Mouse (Mus musculus): ENCODE measurements around the gene Btrc. TPM values are rescaled to one million over a fixed set of nuclear protein-coding genes. Genes with fewer than 3 reads are reported as not detected.

The Btrc gene
- polyA plus RNA-seq, 1 experiment from 2014 or later = 49.1 TPM

GRCm38 (mm10) chr19:45447886-45448285, 84.4 kb downstream of the Btrc start:
- peaks cover 57% of the 10 kb centered on the region for H3K4me1 ChIP-seq
- H3K27ac ChIP-seq = peak overlapping the region; percentile 99
- WGBS (ENCODE audit: insufficient replicate concordance) = 95% methylated on average over 1 of the region's 1 CpGs

GRCm38 (mm10) chr19:45454391-45454790, 90.9 kb downstream of the Btrc start:
- Histone ChIP-seq H3K27ac (no peak overlapping the region), H3K36me3 (peaks cover 58% of the 10 kb centered on the region), H3K4me3 (no peak overlapping the region), H3K4me1 (peaks cover 12% of the 10 kb centered on the region), H3K9me3 (replicated peaks) (no peaks in the 10 kb centered on the region), H3K4me2 (no peak overlapping the region), H3K9ac (no peak overlapping the region), H3K27me3 (replicated peaks) (no peaks in the 10 kb centered on the region)
- ATAC-seq = no peak
- WGBS (ENCODE audit: insufficient replicate concordance) = 95% methylated on average over 3 of the region's 3 CpGs

More at GRCm38 (mm10) chr19:45447886-45448285, 84.4 kb downstream of the Btrc start:
- ATAC-seq = no peak
- no peaks in the 10 kb centered on the region for H3K9me3 ChIP-seq (replicated peaks)
- no peaks in the 10 kb centered on the region for H3K27me3 ChIP-seq (replicated peaks)
- peaks cover 22% of the 10 kb centered on the region for H3K36me3 ChIP-seq
- peak overlapping the region; percentile 71 for H3K4me2 ChIP-seq
- peak overlapping the region; percentile 65 for H3K4me3 ChIP-seq
- peak overlapping the region; percentile 83 for H3K9ac ChIP-seq

GRCm38 (mm10) chr19:45456896-45457295, 93.4 kb downstream of the Btrc start:
- Histone ChIP-seq H3K36me3 (peaks cover 69% of the 10 kb centered on the region), H3K9me3 (replicated peaks) (no peaks in the 10 kb centered on the region), H3K4me2 (no peak overlapping the region), H3K4me1 (peaks cover 9% of the 10 kb centered on the region; the same call in 1 of the 2 replicates), H3K4me3 (no peak overlapping the region), H3K27me3 (replicated peaks) (no peaks in the 10 kb centered on the region), H3K27ac (no peak overlapping the region), H3K9ac (no peak overlapping the region)
- no peak for ATAC-seq
- WGBS (ENCODE audit: insufficient replicate concordance) = 89% methylated on average over 7 of the region's 7 CpGs

GRCm38 (mm10) chr19:45458702-45459101, 95.2 kb downstream of the Btrc start:
- no peak for ATAC-seq
- Histone ChIP-seq H3K36me3 (peaks cover 64% of the 10 kb centered on the region), H3K27ac (no peak overlapping the region), H3K9me3 (replicated peaks) (no peaks in the 10 kb centered on the region), H3K9ac (no peak overlapping the region), H3K4me1 (peaks cover 9% of the 10 kb centered on the region; the same call in 1 of the 2 replicates), H3K4me2 (no peak overlapping the region), H3K4me3 (no peak overlapping the region), H3K27me3 (replicated peaks) (no peaks in the 10 kb centered on the region)
- WGBS (ENCODE audit: insufficient replicate concordance) = 74% methylated on average over 7 of the region's 7 CpGs

GRCm38 (mm10) chr19:45459931-45460665, 96.6 kb downstream of the Btrc start:
- no peaks in the 10 kb centered on the region for H3K9me3 ChIP-seq (replicated peaks)
- H3K4me3 ChIP-seq = no peak overlapping the region
- ATAC-seq = no peak
- H3K27me3 ChIP-seq (replicated peaks) = no peaks in the 10 kb centered on the region
- H3K4me2 ChIP-seq = no peak overlapping the region
- WGBS (ENCODE audit: insufficient replicate concordance) = 82% methylated on average over 9 of the region's 9 CpGs
- no peak overlapping the region for H3K27ac ChIP-seq
- peaks cover 9% of the 10 kb centered on the region; the same call in 1 of the 2 replicates for H3K4me1 ChIP-seq
- no peak overlapping the region for H3K9ac ChIP-seq
- H3K36me3 ChIP-seq = peaks cover 57% of the 10 kb centered on the region

- Histone ChIP-seq H3K4me1 (peaks cover 9% of the 10 kb centered on the region; the same call in 1 of the 2 replicates), H3K4me2 (no peak overlapping the region), H3K4me3 (no peak overlapping the region), H3K9me3 (replicated peaks) (no peaks in the 10 kb centered on the region), H3K36me3 (peaks cover 60% of the 10 kb centered on the region), H3K27ac (no peak overlapping the region), H3K27me3 (replicated peaks) (no peaks in the 10 kb centered on the region), H3K9ac (no peak overlapping the region)
- WGBS (ENCODE audit: insufficient replicate concordance) = 76% methylated on average over 10 of the region's 10 CpGs
- ATAC-seq = no peak
Measured at GRCm38 (mm10) chr19:45460749-45461736, 97.5 kb downstream of the Btrc start.

GRCm38 (mm10) chr19:45469760-45470159, 106.2 kb downstream of the Btrc start:
- H3K4me3 ChIP-seq = no peak overlapping the region
- H3K36me3 ChIP-seq = peaks cover 53% of the 10 kb centered on the region
- H3K4me2 ChIP-seq = no peak overlapping the region
- ATAC-seq = no peak
- H3K27me3 ChIP-seq (replicated peaks) = no peaks in the 10 kb centered on the region
- no peak overlapping the region for H3K27ac ChIP-seq
- 94% methylated on average over 5 of the region's 5 CpGs for WGBS (ENCODE audit: insufficient replicate concordance)
- 0 out of 2 replicates have a peak, but pooled peaks cover 4% of the 10 kb centered on the region for H3K4me1 ChIP-seq
- H3K9ac ChIP-seq = no peak overlapping the region
- no peaks in the 10 kb centered on the region for H3K9me3 ChIP-seq (replicated peaks)

- Histone ChIP-seq H3K27ac (no peak overlapping the region), H3K4me2 (no peak overlapping the region), H3K9ac (no peak overlapping the region), H3K36me3 (peaks cover 50% of the 10 kb centered on the region), H3K27me3 (replicated peaks) (no peaks in the 10 kb centered on the region), H3K4me3 (no peak overlapping the region), H3K9me3 (replicated peaks) (no peaks in the 10 kb centered on the region), H3K4me1 (0 out of 2 replicates have a peak, but pooled peaks cover 4% of the 10 kb centered on the region)
- 84% methylated on average over 11 of the region's 11 CpGs for WGBS (ENCODE audit: insufficient replicate concordance)
- no peak for ATAC-seq
Measured at GRCm38 (mm10) chr19:45472691-45473520, 109.4 kb downstream of the Btrc start.

- Histone ChIP-seq H3K9me3 (replicated peaks) (no peaks in the 10 kb centered on the region), H3K9ac (no peak overlapping the region), H3K36me3 (peaks cover 45% of the 10 kb centered on the region), H3K27ac (no peak overlapping the region), H3K4me3 (no peak overlapping the region), H3K4me1 (0 out of 2 replicates have a peak, but pooled peaks cover 4% of the 10 kb centered on the region), H3K4me2 (no peak overlapping the region), H3K27me3 (replicated peaks) (no peaks in the 10 kb centered on the region)
- 69% methylated on average over 4 of the region's 4 CpGs for WGBS (ENCODE audit: insufficient replicate concordance)
- no peak for ATAC-seq
Measured at GRCm38 (mm10) chr19:45474686-45475085, 111.2 kb downstream of the Btrc start.

GRCm38 (mm10) chr19:45475928-45476553, 112.5 kb downstream of the Btrc start:
- Histone ChIP-seq H3K27ac (no peak overlapping the region), H3K27me3 (replicated peaks) (no peaks in the 10 kb centered on the region), H3K36me3 (peaks cover 41% of the 10 kb centered on the region), H3K9ac (no peak overlapping the region), H3K4me3 (no peak overlapping the region), H3K4me2 (no peak overlapping the region), H3K9me3 (replicated peaks) (no peaks in the 10 kb centered on the region), H3K4me1 (0 out of 2 replicates have a peak, but pooled peaks cover 4% of the 10 kb centered on the region)
- WGBS (ENCODE audit: insufficient replicate concordance) = 86% methylated on average over 24 of the region's 24 CpGs
- no peak for ATAC-seq

GRCm38 (mm10) chr19:45479548-45479947, 116.0 kb downstream of the Btrc start:
- Histone ChIP-seq H3K36me3 (peaks cover 28% of the 10 kb centered on the region), H3K9me3 (replicated peaks) (no peaks in the 10 kb centered on the region), H3K27me3 (replicated peaks) (no peaks in the 10 kb centered on the region), H3K4me1 (no peaks in the 10 kb centered on the region), H3K27ac (no peak overlapping the region), H3K4me3 (no peak overlapping the region), H3K9ac (no peak overlapping the region), H3K4me2 (no peak overlapping the region)
- no peak for ATAC-seq
- 87% methylated on average over 6 of the region's 6 CpGs for WGBS (ENCODE audit: insufficient replicate concordance)
